Mouse (Mus musculus) kidney, postnatal 0 days (tissue): ENCODE measurements around the gene Gpatch4. TPM values are rescaled to one million over a fixed set of nuclear protein-coding genes. Genes with fewer than 3 reads are reported as not detected.

Source experiments
- ATAC-seq: fragments of 200-750 bp; cut with Nextera tagmentation; replicated peaks from 2 replicates; pipeline ENCODE4 v1.8.0; 2017; ENCODE audit warnings: low read depth, moderate number of reproducible peaks, moderate TSS enrichment, moderate library complexity; ENCODE audit not compliant: low FRiP score
- DNase-seq: peaks from one replicate; pipeline ENCODE4 v3.0.0-alpha.2; 2016; ENCODE audit warnings: low spot score
- H3K27ac ChIP-seq: fragments of 300-500 bp; sonication (generic); 2 replicates; pipeline ENCODE4 v1.5.1; 2014; ENCODE audit warnings: mild to moderate bottlenecking
- H3K27me3 ChIP-seq: fragments of 300-500 bp; sonication (generic); 2 replicates; pipeline ENCODE4 v1.6.1; 2014; ENCODE audit warnings: low read length, mixed read lengths; ENCODE audit not compliant: insufficient read depth
- H3K36me3 ChIP-seq: fragments of 300-500 bp; sonication (generic); 2 replicates; pipeline ENCODE4 v1.6.1; 2014; ENCODE audit warnings: low read length, mixed read lengths; ENCODE audit not compliant: insufficient read depth
- H3K4me1 ChIP-seq: fragments of 300-500 bp; sonication (generic); replicated peaks from 2 replicates; pipeline ENCODE4 v1.6.1; 2014; ENCODE audit warnings: antibody characterized with exemption, low read length, mixed read lengths; ENCODE audit not compliant: insufficient read depth
- H3K4me2 ChIP-seq: fragments of 300-500 bp; sonication (generic); 2 replicates; pipeline ENCODE4 v1.6.1; 2014; ENCODE audit warnings: mild to moderate bottlenecking, low read length, moderate library complexity, mixed read lengths
- H3K4me3 ChIP-seq: fragments of 300-500 bp; sonication (generic); replicated peaks from 2 replicates; pipeline ENCODE4 v1.5.1; 2014; ENCODE audit warnings: low read depth, low read length
- H3K9ac ChIP-seq: fragments of 300-500 bp; sonication (generic); 2 replicates; pipeline ENCODE4 v1.6.1; 2014; ENCODE audit warnings: low read depth, low read length
- H3K9me3 ChIP-seq: fragments of 300-500 bp; sonication (generic); replicated peaks from 2 replicates; pipeline ENCODE4 v1.6.1; 2016; ENCODE audit warnings: low read length, inconsistent platforms, mixed read lengths
- CTCF ChIP-seq: IDR thresholded peaks from 2 replicates; pipeline ENCODE4 v1.5.1; 2016; ENCODE audit warnings: antibody characterized with exemption, low read depth, mild to moderate bottlenecking, moderate library complexity
- WGBS: fragments of 180-500 bp; shearing (Covaris S2); extraction: QIAGEN DNeasy Blood & Tissue Kit; methylation state at CpG from one replicate; pipeline ENCODE4 v1.1.7; 2014; 5-methylcytosine and 5-hydroxymethylcytosine counted together
- polyA plus RNA-seq: library from polyadenylated mRNA; unstranded; fragments of >200 nt; fragmentation: Nextera tagmentation; extraction: Ambion mirVana; gene quantifications from 2 replicates; pipeline ENCODE4 v1.2.1, GENCODE M21; 2015

Gpatch4 gene
- 24.8 and 26.3 TPM in 2 replicates for polyA plus RNA-seq

GRCm38 (mm10) chr3:88042661-88043421, at the start of gene Gpatch4:
Gene Gpatch4 (plus strand): TSS chr3:88043108.
- no peaks in the 10 kb centered on the region for H3K36me3 ChIP-seq
- H3K4me2 ChIP-seq, result peak within 1 kb of the TSS; percentile 75
- TF ChIP-seq CTCF, result no peak
- WGBS, result 10% methylated on average over 36 of the region's 36 CpGs
- no peaks in the 10 kb centered on the region for H3K27me3 ChIP-seq
- peak within 1 kb of the TSS; percentile 52 for H3K9ac ChIP-seq
- ATAC-seq, result peak; percentile 93
- peak within 1 kb of the TSS; percentile 64 for H3K4me3 ChIP-seq
- DNase-seq, result peak; percentile 95
- peak within 1 kb of the TSS; percentile 50; the same call in 1 of the 2 replicates for H3K27ac ChIP-seq
- no peaks in the 10 kb centered on the region for H3K9me3 ChIP-seq
- H3K4me1 ChIP-seq, result peaks cover 3% of the 10 kb centered on the region; the same call in 1 of the 2 replicates

- no peak overlapping the region for H3K9ac ChIP-seq
- H3K36me3 ChIP-seq, result no peaks in the 10 kb centered on the region
- DNase-seq (peak; percentile 68), ATAC-seq (no peak)
- no peak overlapping the region for H3K4me3 ChIP-seq
- 1% methylated on average over 4 of the region's 6 CpGs for WGBS
- H3K4me1 ChIP-seq, result peaks cover 5% of the 10 kb centered on the region; the same call in 1 of the 2 replicates
- H3K4me2 ChIP-seq, result no peak overlapping the region
- no peaks in the 10 kb centered on the region for H3K9me3 ChIP-seq
- H3K27ac ChIP-seq, result no peak overlapping the region
- TF ChIP-seq CTCF, result no peak
- H3K27me3 ChIP-seq, result peaks cover 44% of the 10 kb centered on the region
Observed at GRCm38 (mm10) chr3:87993436-87993835, 49.5 kb upstream of the Gpatch4 start.

- ATAC-seq (no peak), DNase-seq (no peak)
- Histone ChIP-seq H3K4me1 (peaks cover 5% of the 10 kb centered on the region; the same call in 1 of the 2 replicates), H3K36me3 (no peaks in the 10 kb centered on the region), H3K9me3 (no peaks in the 10 kb centered on the region), H3K4me2 (no peak overlapping the region), H3K9ac (no peak overlapping the region), H3K27ac (no peak overlapping the region), H3K27me3 (peaks cover 63% of the 10 kb centered on the region), H3K4me3 (no peak overlapping the region)
- no peak for TF ChIP-seq CTCF
- whole genome bisulfite sequencing, result 33% methylated on average over 11 of the region's 11 CpGs
Observed at GRCm38 (mm10) chr3:87995331-87995730, 47.6 kb upstream of the Gpatch4 start.

GRCm38 (mm10) chr3:87996401-87996800, 46.5 kb upstream of the Gpatch4 start:
- Histone ChIP-seq H3K4me2 (0 out of 2 replicates have a peak overlapping the region, but pooled peaks have one; percentile 50), H3K9ac (no peak overlapping the region), H3K4me3 (no peak overlapping the region), H3K9me3 (no peaks in the 10 kb centered on the region), H3K27ac (no peak overlapping the region), H3K4me1 (peaks cover 5% of the 10 kb centered on the region; the same call in 1 of the 2 replicates), H3K36me3 (no peaks in the 10 kb centered on the region), H3K27me3 (peaks cover 72% of the 10 kb centered on the region)
- DNase-seq (no peak), ATAC-seq (no peak)
- no peak for TF ChIP-seq CTCF
- WGBS, result 2% methylated on average over 15 of the region's 15 CpGs

GRCm38 (mm10) chr3:87996971-87997614, 45.8 kb upstream of the Gpatch4 start:
- H3K4me3 ChIP-seq, result peak overlapping the region; percentile 30
- DNase-seq (peak; percentile 55), ATAC-seq (0 out of 2 replicates have a peak, but pooled peaks have one; percentile 44)
- no peak overlapping the region for H3K27ac ChIP-seq
- no peak overlapping the region for H3K9ac ChIP-seq
- 1% methylated on average over 49 of the region's 49 CpGs for WGBS
- peaks cover 5% of the 10 kb centered on the region; the same call in 1 of the 2 replicates for H3K4me1 ChIP-seq
- peak overlapping the region; percentile 50 for H3K4me2 ChIP-seq
- no peak for TF ChIP-seq CTCF
- H3K27me3 ChIP-seq, result peaks cover 79% of the 10 kb centered on the region
- H3K9me3 ChIP-seq, result no peaks in the 10 kb centered on the region
- no peaks in the 10 kb centered on the region for H3K36me3 ChIP-seq

GRCm38 (mm10) chr3:87998747-87999146, 44.2 kb upstream of the Gpatch4 start:
- TF ChIP-seq CTCF, result no peak
- no peak overlapping the region for H3K4me3 ChIP-seq
- H3K4me2 ChIP-seq, result no peak overlapping the region
- DNase-seq (no peak), ATAC-seq (no peak)
- WGBS, result 6% methylated on average over 7 of the region's 7 CpGs
- peaks cover 90% of the 10 kb centered on the region for H3K27me3 ChIP-seq
- H3K27ac ChIP-seq, result no peak overlapping the region
- no peaks in the 10 kb centered on the region for H3K36me3 ChIP-seq
- H3K9me3 ChIP-seq, result no peaks in the 10 kb centered on the region
- peaks cover 5% of the 10 kb centered on the region; the same call in 1 of the 2 replicates for H3K4me1 ChIP-seq
- no peak overlapping the region for H3K9ac ChIP-seq
